Mouse (Mus musculus): ENCODE results near the gene Zbtb4. TPM values are rescaled to one million over a fixed set of nuclear protein-coding genes. Genes with fewer than 3 reads are reported as not detected.
"Not testable (repeated sequence)": the region's sequence is repeated elsewhere in the genome, so short reads cannot be mapped to it uniquely, and the experiment has no call there.

Zbtb4 gene
- polyA plus RNA-seq, 1 experiment = 16.5 TPM

GRCm38 (mm10) chr11:69725951-69726350, 39.8 kb upstream of the Zbtb4 start:
- H3K4me1 ChIP-seq (ENCODE audit: control insufficient read depth, insufficient read depth, insufficient read length, low read length) = no peaks in the 10 kb centered on the region
- TF ChIP-seq CTCF (IDR thresholded peaks at IDR 0.05; ENCODE audit: extremely low read depth, insufficient read length, insufficient replicate concordance, low read depth, low read length) (no peak), POLR2A (IDR thresholded peaks at IDR 0.05; ENCODE audit: low read depth, low read length) (no peak)
- no peak overlapping the region for H3K27ac ChIP-seq (ENCODE audit: insufficient read depth, low read depth, low read length)
- H3K4me3 ChIP-seq (ENCODE audit: low read depth, low read length) = no peak overlapping the region
- WGBS = 38% methylated on average over 5 of the region's 5 CpGs
- H3K36me3 ChIP-seq (ENCODE audit: control insufficient read depth, insufficient read depth, low read length) = no peaks in the 10 kb centered on the region
- H3K27me3 ChIP-seq (ENCODE audit: control insufficient read depth, insufficient read depth, low read length) = no peaks in the 10 kb centered on the region

- no peak overlapping the region for H3K27ac ChIP-seq (ENCODE audit: insufficient read depth, low read depth, low read length)
- TF ChIP-seq CTCF (IDR thresholded peaks at IDR 0.05; ENCODE audit: extremely low read depth, insufficient read length, insufficient replicate concordance, low read depth, low read length) (peak; percentile 50; the same call in 1 of the 2 replicates), POLR2A (IDR thresholded peaks at IDR 0.05; ENCODE audit: low read depth, low read length) (no peak)
- peaks cover 2% of the 10 kb centered on the region; the same call in 1 of the 2 replicates for H3K36me3 ChIP-seq (ENCODE audit: control insufficient read depth, insufficient read depth, low read length)
- 26% methylated on average over 3 of the region's 3 CpGs for WGBS
- H3K4me1 ChIP-seq (ENCODE audit: control insufficient read depth, insufficient read depth, insufficient read length, low read length) = no peaks in the 10 kb centered on the region
- H3K27me3 ChIP-seq (ENCODE audit: control insufficient read depth, insufficient read depth, low read length) = no peaks in the 10 kb centered on the region
- no peak overlapping the region for H3K4me3 ChIP-seq (ENCODE audit: low read depth, low read length)
Measured at GRCm38 (mm10) chr11:69729063-69729462, 36.6 kb upstream of the Zbtb4 start.

GRCm38 (mm10) chr11:69731408-69731807, 34.3 kb upstream of the Zbtb4 start:
- WGBS = 48% methylated on average over 3 of the region's 3 CpGs
- H3K27ac ChIP-seq (ENCODE audit: insufficient read depth, low read depth, low read length); H3K4me3 ChIP-seq (ENCODE audit: low read depth, low read length); H3K27me3 ChIP-seq (ENCODE audit: control insufficient read depth, insufficient read depth, low read length); H3K4me1 ChIP-seq (ENCODE audit: control insufficient read depth, insufficient read depth, insufficient read length, low read length): not testable (repeated sequence)
- H3K36me3 ChIP-seq (ENCODE audit: control insufficient read depth, insufficient read depth, low read length) = peaks cover 25% of the 10 kb centered on the region
- TF ChIP-seq CTCF (IDR thresholded peaks at IDR 0.05; ENCODE audit: extremely low read depth, insufficient read length, insufficient replicate concordance, low read depth, low read length) = 0 out of 2 replicates have a peak, but pooled peaks have one; percentile 7

GRCm38 (mm10) chr11:69751635-69752034, 14.1 kb upstream of the Zbtb4 start:
- Histone ChIP-seq H3K4me1 (ENCODE audit: control insufficient read depth, insufficient read depth, insufficient read length, low read length) (peaks cover 7% of the 10 kb centered on the region), H3K27ac (ENCODE audit: insufficient read depth, low read depth, low read length) (no peak overlapping the region), H3K4me3 (ENCODE audit: low read depth, low read length) (no peak overlapping the region), H3K27me3 (ENCODE audit: control insufficient read depth, insufficient read depth, low read length) (no peaks in the 10 kb centered on the region), H3K36me3 (ENCODE audit: control insufficient read depth, insufficient read depth, low read length) (peaks cover 14% of the 10 kb centered on the region)
- TF ChIP-seq CTCF (IDR thresholded peaks at IDR 0.05; ENCODE audit: extremely low read depth, insufficient read length, insufficient replicate concordance, low read depth, low read length) (no peak), POLR2A (IDR thresholded peaks at IDR 0.05; ENCODE audit: low read depth, low read length) (no peak)
- WGBS = 44% methylated on average over 3 of the region's 3 CpGs

- no peak overlapping the region for H3K27ac ChIP-seq (ENCODE audit: insufficient read depth, low read depth, low read length)
- TF ChIP-seq CTCF (IDR thresholded peaks at IDR 0.05; ENCODE audit: extremely low read depth, insufficient read length, insufficient replicate concordance, low read depth, low read length) = no peak
- H3K36me3 ChIP-seq (ENCODE audit: control insufficient read depth, insufficient read depth, low read length) = peaks cover 6% of the 10 kb centered on the region
- no peak overlapping the region for H3K4me3 ChIP-seq (ENCODE audit: low read depth, low read length)
- H3K27me3 ChIP-seq (ENCODE audit: control insufficient read depth, insufficient read depth, low read length) = no peaks in the 10 kb centered on the region
- H3K4me1 ChIP-seq (ENCODE audit: control insufficient read depth, insufficient read depth, insufficient read length, low read length) = peaks cover 9% of the 10 kb centered on the region
Measured at GRCm38 (mm10) chr11:69752686-69753085, 13.0 kb upstream of the Zbtb4 start.

- TF ChIP-seq POLR2A (IDR thresholded peaks at IDR 0.05; ENCODE audit: low read depth, low read length) = no peak
Measured at GRCm38 (mm10) chr11:69754233-69754632, 11.5 kb upstream of the Zbtb4 start.

GRCm38 (mm10) chr11:69754701-69755100, 11.0 kb upstream of the Zbtb4 start:
- TF ChIP-seq CTCF (IDR thresholded peaks at IDR 0.05; ENCODE audit: extremely low read depth, insufficient read length, insufficient replicate concordance, low read depth, low read length) (no peak), POLR2A (IDR thresholded peaks at IDR 0.05; ENCODE audit: low read depth, low read length) (no peak)
- Histone ChIP-seq H3K4me3 (ENCODE audit: low read depth, low read length) (no peak overlapping the region), H3K27ac (ENCODE audit: insufficient read depth, low read depth, low read length) (no peak overlapping the region), H3K36me3 (ENCODE audit: control insufficient read depth, insufficient read depth, low read length) (0 out of 2 replicates have a peak, but pooled peaks cover 1% of the 10 kb centered on the region), H3K4me1 (ENCODE audit: control insufficient read depth, insufficient read depth, insufficient read length, low read length) (peaks cover 12% of the 10 kb centered on the region), H3K27me3 (ENCODE audit: control insufficient read depth, insufficient read depth, low read length) (no peaks in the 10 kb centered on the region)
- 18% methylated on average over 3 of the region's 3 CpGs for WGBS

More at GRCm38 (mm10) chr11:69754233-69754632, 11.5 kb upstream of the Zbtb4 start:
- H3K27ac ChIP-seq (ENCODE audit: insufficient read depth, low read depth, low read length) = no peak overlapping the region
- 77% methylated on average over 5 of the region's 5 CpGs for WGBS
- H3K4me3 ChIP-seq (ENCODE audit: low read depth, low read length) = no peak overlapping the region
- no peaks in the 10 kb centered on the region for H3K27me3 ChIP-seq (ENCODE audit: control insufficient read depth, insufficient read depth, low read length)
- H3K4me1 ChIP-seq (ENCODE audit: control insufficient read depth, insufficient read depth, insufficient read length, low read length) = peaks cover 9% of the 10 kb centered on the region
- 0 out of 2 replicates have a peak, but pooled peaks cover 1% of the 10 kb centered on the region for H3K36me3 ChIP-seq (ENCODE audit: control insufficient read depth, insufficient read depth, low read length)
